In genomic region chr13:28931266-28931665, GRCm38 (mm10) we compare ENCODE assay signal across 11 mouse cellular contexts. TPM values are rescaled to one million over a fixed set of nuclear protein-coding genes. Genes with fewer than 3 reads are reported as not detected.
A peak's percentile ranks its signal among the peaks of the same experiment; 100 is the strongest.
DNase-seq lines count a peak whose midpoint lies in the region; ATAC-seq lines count a peak whose summit lies in the region.
"Had no signal": no experiment of that assay in that cellular context is flagged by ENCODE, and none has a peak within 500 bp of the region (broad histone marks: within the 10 kb centered on the region; RNA-seq: fewer than 3 reads in every experiment).

No protein-coding gene starts in this region.

- no peak overlapping the region for H3K4me2 ChIP-seq in liver, embryonic 13.5 days

- no peaks in the 10 kb centered on the region for H3K36me3 ChIP-seq in liver, embryonic 13.5 days

- H3K4me3 ChIP-seq in liver, embryonic 13.5 days (replicated peaks), result no peak overlapping the region
- H3K4me3 ChIP-seq: layer of hippocampus, adult 2 months had no signal

- DNase-seq in liver, embryonic 13.5 days, result no peak
- no peak for DNase-seq in liver
- DNase-seq in gastrocnemius, postnatal 10 days, result peak; percentile 20
- DNase-seq in kidney, adult 9 months, result peak; percentile 56
- DNase-seq in lung, postnatal 4 days, result peak; percentile 18 to 34
- DNase-seq in thymus, postnatal 14 days, result no peak
- no peak for DNase-seq in left cerebral cortex, adult 11 months (ENCODE audit: low spot score)
- DNase-seq: cerebellum, adult 11-12 months; midbrain, embryonic 14.5 days had no signal

- no peaks in the 10 kb centered on the region for H3K4me1 ChIP-seq in liver, embryonic 13.5 days (replicated peaks)

- WGBS in liver, embryonic 13.5 days (ENCODE audit: insufficient replicate concordance), result 59% methylated on average over 3 of the region's 3 CpGs

- no peak overlapping the region for H3K9ac ChIP-seq in liver, embryonic 13.5 days

- no peaks in the 10 kb centered on the region for H3K9me3 ChIP-seq in liver, embryonic 13.5 days (replicated peaks)

- no peak overlapping the region for H3K27ac ChIP-seq in liver, embryonic 13.5 days
- H3K27ac ChIP-seq: layer of hippocampus, adult 2 months had no signal

- 0 out of 2 replicates have a peak, but pooled peaks have one; percentile 29 for ATAC-seq in liver, embryonic 13.5 days (ENCODE audit: low read depth)
- ATAC-seq: forebrain, embryonic 14.5 days had no signal

- H3K27me3 ChIP-seq in liver, embryonic 13.5 days, result no peaks in the 10 kb centered on the region

RNA-seq across cellular contexts. Expression of gene Sox4, which starts 22.2 kb away (rescaled TPM):
- 2.7 and 4.2 TPM in 2 replicates for polyA plus RNA-seq in liver, embryonic 13.5 days (2015; fragmentation: Nextera tagmentation; extraction: Ambion mirVana)
- 10 to 100 TPM; 23.8 to 37.5 TPM for total RNA-seq in gastrocnemius, postnatal 10 days (2021)

Comparison
In these comparisons a context has a peak if more than half of its experiments do, and no peak if none do; other contexts are left out.
1. DNase-seq: peak in gastrocnemius, postnatal 10 days (single experiment), kidney, adult 9 months (single experiment) and lung, postnatal 4 days (2 of 2); none in liver, embryonic 13.5 days (single experiment), liver (single experiment), thymus, postnatal 14 days (single experiment) and left cerebral cortex, adult 11 months (single experiment).